Mouse (Mus musculus) layer of hippocampus, adult 8-10 months (tissue): ENCODE results near the gene Inpp5f. TPM values are rescaled to one million over a fixed set of nuclear protein-coding genes. Genes with fewer than 3 reads are reported as not detected.
A peak's percentile ranks its signal among the peaks of the same experiment; 100 is the strongest.

ENCODE experiments used
- DNase-seq, 2 experiments: peaks; one replicate each; pipeline ENCODE4 v3.0.0; 2022; ENCODE audit warnings: low spot score in 2 of 2
- total RNA-seq, 4 experiments: library from RNA; stranded (reverse); gene quantifications; 2 replicates each; pipeline ENCODE4 v1.2.4; 2022

Inpp5f gene
- total RNA-seq, 4 experiments from 2014 or later, result 103 to 122 (median 117) TPM

- no peak for DNase-seq
Observed at GRCm38 (mm10) chr7:128738041-128738440, 126.9 kb downstream of the Inpp5f start.

GRCm38 (mm10) chr7:128739116-128739461, 128.0 kb downstream of the Inpp5f start:
- no peak for DNase-seq

GRCm38 (mm10) chr7:128739462-128740277, 128.5 kb downstream of the Inpp5f start:
- DNase-seq, result no peak

DNA sequence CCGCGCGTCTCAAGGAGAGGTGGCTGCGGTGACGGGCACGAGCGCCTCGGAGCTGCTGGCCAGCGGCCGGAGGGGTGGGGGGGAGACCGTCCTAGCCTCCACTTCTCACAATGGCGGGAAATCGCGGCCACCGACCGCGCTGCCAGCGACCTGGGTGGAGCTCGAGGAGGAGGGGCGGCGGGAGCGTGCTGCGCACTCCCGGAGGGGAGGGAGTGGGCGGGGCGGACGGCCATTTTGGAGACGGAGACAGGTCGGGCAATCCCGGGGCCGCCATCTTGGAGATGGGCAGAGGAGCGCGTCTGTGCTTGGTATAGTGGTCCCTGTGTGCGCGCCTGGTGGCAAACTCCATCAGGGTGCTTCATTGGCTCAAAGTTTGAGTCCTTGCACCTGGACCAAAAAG, 129.2 kb downstream of the Inpp5f start, which contains the start of gene Mcmbp:
Mcmbp (minus strand) TSS at position 162 of the 400 bp plus-strand sequence.
- peak; percentile 93 to 95 for DNase-seq

- no peak for DNase-seq
Observed at GRCm38 (mm10) chr7:128743898-128744297, 132.8 kb downstream of the Inpp5f start.

DNA sequence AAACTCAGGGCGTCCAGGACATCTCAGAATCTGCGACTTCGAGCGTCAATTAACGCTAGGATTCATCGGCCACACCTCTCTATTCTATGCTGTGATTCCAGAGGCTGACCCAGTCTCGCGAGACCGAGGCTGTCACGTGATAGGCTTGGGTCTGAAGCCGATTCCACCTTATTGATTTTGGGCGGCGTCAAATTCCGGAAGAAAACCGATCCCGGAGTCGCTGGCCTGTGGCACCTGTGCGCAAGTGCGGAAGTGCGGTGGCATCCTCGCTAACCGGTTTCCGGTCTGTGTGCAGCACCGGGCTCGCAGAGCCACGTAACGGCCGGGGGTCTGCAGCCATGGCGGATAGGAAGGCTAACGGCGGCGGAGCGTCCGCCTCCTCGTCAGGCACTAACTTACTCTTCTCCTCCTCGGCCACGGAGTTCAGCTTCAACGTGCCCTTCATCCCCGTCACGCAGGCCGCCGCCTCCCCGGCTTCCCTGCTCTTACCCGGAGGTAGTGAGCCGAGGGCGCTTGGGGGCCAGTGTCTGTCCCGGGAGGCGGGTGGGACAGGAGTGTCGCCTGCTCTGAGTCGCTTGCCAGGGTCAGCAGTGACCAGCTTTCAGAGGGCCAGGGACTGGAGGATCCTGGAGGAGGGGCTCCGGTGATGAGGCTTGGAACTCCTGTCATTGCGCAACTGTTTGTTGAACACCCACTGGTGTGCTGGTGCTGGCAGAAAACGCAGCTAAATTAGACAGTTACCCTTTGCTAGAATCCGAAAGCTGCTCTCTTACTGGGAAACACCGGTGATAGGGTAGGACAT, 133.8 kb downstream of the Inpp5f start, which contains the start of gene Sec23ip:
Sec23ip (plus strand) TSS at position 260 of the 802 bp plus-strand sequence.
- peak; percentile 99 for DNase-seq

Other genes starting within 250 kb of the Inpp5f start
- gene Rgs10, start 192.6 kb upstream of the Inpp5f start, total RNA-seq, result 10 to 100 TPM; 41.3 to 80.9 (median 59.9) TPM
- 100 to 1,000 TPM; 107 to 155 (median 123) TPM for gene Tial1, start 149.6 kb upstream of the Inpp5f start, total RNA-seq
- 10 to 100 TPM; 13.5 to 16.4 (median 14.9) TPM for gene Bag3, start 87.7 kb upstream of the Inpp5f start, total RNA-seq
- gene Mcmbp, start 129.2 kb downstream of the Inpp5f start, total RNA-seq, result 10 to 100 TPM; 26.3 to 31.6 (median 29.0) TPM
- 10 to 100 TPM; 44.5 to 65.8 (median 54.9) TPM for gene Sec23ip, start 133.6 kb downstream of the Inpp5f start, total RNA-seq